Mouse (Mus musculus) embryonic facial prominence, embryonic 10.5 days (tissue): Measurements from ENCODE around the gene Cbfa2t2. TPM values are rescaled to one million over a fixed set of nuclear protein-coding genes. Genes with fewer than 3 reads are reported as not detected.

Source experiments
- DNase-seq: peaks from one replicate; pipeline ENCODE4 v3.0.0-alpha.2; 2017; ENCODE audit warnings: low spot score
- H3K27ac ChIP-seq: fragments of 300-500 bp; sonication (generic); replicated peaks from 2 replicates; pipeline ENCODE4 v1.5.1; 2016; ENCODE audit warnings: mild to moderate bottlenecking
- H3K27me3 ChIP-seq: fragments of 300-500 bp; sonication (generic); replicated peaks from 2 replicates; pipeline ENCODE4 v1.6.1; 2016; ENCODE audit warnings: low read depth, mild to moderate bottlenecking; ENCODE audit not compliant: poor library complexity, severe bottlenecking
- H3K36me3 ChIP-seq: fragments of 300-500 bp; sonication (generic); replicated peaks from 2 replicates; pipeline ENCODE4 v1.6.1; 2016; ENCODE audit warnings: mild to moderate bottlenecking, moderate library complexity
- H3K4me1 ChIP-seq: fragments of 300-500 bp; sonication (generic); 2 replicates; pipeline ENCODE4 v1.6.1; 2016
- H3K4me3 ChIP-seq: fragments of 300-500 bp; sonication (generic); 2 replicates; pipeline ENCODE4 v1.5.1; 2016; ENCODE audit warnings: mild to moderate bottlenecking, moderate library complexity
- H3K9me3 ChIP-seq: fragments of 300-500 bp; sonication (generic); 2 replicates; pipeline ENCODE4 v1.6.1; 2016; ENCODE audit warnings: mild to moderate bottlenecking
- WGBS: fragments of 180-500 bp; shearing (Covaris S2); methylation state at CpG from one replicate; pipeline ENCODE4 v1.1.7; 2016; 5-methylcytosine and 5-hydroxymethylcytosine counted together
- polyA plus RNA-seq: library from polyadenylated mRNA; unstranded; fragments of >200 nt; fragmentation: Nextera tagmentation; extraction: Ambion mirVana; gene quantifications from 2 replicates; pipeline ENCODE4 v1.2.1, GENCODE M21; 2016

The Cbfa2t2 gene
- polyA plus RNA-seq, 1 experiment from 2014 or later: 68.8 TPM

DNA sequence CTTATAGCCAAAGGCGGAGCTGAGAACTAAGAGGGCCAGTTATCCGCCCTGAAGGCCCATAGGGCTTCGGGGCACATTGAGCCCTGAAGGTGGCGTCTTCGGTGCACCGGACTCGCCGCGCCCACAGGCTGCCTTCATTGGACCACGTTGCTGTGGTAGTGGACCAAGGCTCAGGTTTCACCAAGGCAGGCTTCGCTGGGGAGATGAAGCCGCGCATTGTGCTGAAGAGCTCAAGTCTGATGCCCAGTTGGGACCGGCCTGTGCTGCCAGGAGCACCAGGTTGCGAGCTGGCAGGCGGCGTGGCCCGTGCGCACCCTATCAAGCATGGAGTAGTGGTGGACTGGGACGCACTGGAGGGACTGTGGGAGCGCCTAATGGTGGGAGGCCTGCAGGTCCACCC lies 115.6 kb downstream of the Cbfa2t2 start:
- 27% methylated on average over 21 of the region's 21 CpGs for WGBS
- peaks cover 54% of the 10 kb centered on the region for H3K27me3 ChIP-seq
- peak; percentile 56 for DNase-seq

DNA sequence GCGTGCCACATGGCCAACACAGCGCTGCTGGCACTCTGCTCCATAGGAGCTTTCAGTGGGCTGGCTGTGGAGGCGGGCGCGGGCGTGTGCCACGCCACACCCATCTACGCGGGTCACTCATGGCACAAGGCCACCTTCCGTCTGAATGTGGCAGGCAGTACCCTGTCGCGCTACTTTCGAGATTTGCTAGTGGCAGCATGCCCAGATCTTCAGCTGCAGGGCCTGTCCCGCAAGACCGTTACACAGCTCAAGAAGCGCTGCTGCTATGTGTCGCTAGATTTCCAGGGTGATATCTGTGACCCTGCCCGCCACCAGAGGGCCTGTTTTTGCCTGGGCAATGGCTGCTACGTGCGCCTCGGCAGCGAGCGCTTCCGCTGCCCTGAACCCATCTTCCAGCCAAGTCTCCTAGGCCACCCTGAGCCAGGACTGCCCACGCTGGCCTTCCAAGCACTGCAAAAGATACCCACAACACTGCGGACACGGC lies 116.2 kb downstream of the Cbfa2t2 start:
- Histone ChIP-seq H3K4me3 (peak overlapping the region; percentile 36), H3K4me1 (peaks cover 39% of the 10 kb centered on the region), H3K36me3 (no peaks in the 10 kb centered on the region), H3K9me3 (no peaks in the 10 kb centered on the region), H3K27me3 (peaks cover 57% of the 10 kb centered on the region), H3K27ac (peak overlapping the region; percentile 26)
- WGBS: 25% methylated on average over 27 of the region's 27 CpGs
- DNase-seq: peak; percentile 68

More for the DNA sequence above, 115.6 kb downstream of the Cbfa2t2 start:
- peaks cover 33% of the 10 kb centered on the region for H3K4me1 ChIP-seq
- peak overlapping the region; percentile 36 for H3K4me3 ChIP-seq
- no peak overlapping the region; the same call in 1 of the 2 replicates for H3K27ac ChIP-seq
- no peaks in the 10 kb centered on the region for H3K9me3 ChIP-seq
- H3K36me3 ChIP-seq: no peaks in the 10 kb centered on the region

DNA sequence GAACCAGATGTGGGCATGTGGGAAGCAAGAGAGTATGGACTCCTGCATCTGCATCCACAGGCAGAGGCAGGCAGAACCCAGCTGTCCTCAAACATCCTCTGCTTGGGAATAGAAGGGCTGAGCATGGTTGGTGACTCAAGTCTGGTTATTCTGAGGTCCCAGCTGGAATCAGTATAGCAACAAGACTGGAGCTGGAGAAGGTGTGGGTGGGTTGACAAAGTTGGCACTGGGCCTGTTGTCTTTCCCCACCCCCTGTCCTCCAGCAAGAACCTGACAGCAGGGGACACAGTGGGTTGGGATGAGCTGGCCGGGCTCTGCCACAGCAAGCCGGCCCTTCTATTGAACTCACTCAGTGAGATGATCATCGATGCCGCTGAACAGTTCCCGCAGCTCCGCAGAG lies 119.0 kb downstream of the Cbfa2t2 start:
- Histone ChIP-seq H3K27me3 (peaks cover 37% of the 10 kb centered on the region), H3K9me3 (no peaks in the 10 kb centered on the region), H3K4me1 (peaks cover 49% of the 10 kb centered on the region), H3K36me3 (peaks cover 12% of the 10 kb centered on the region), H3K4me3 (no peak overlapping the region), H3K27ac (no peak overlapping the region)
- DNase-seq: no peak
- WGBS: 86% methylated on average over 6 of the region's 6 CpGs

- Histone ChIP-seq H3K4me1 (peaks cover 42% of the 10 kb centered on the region), H3K27ac (0 out of 2 replicates have a peak overlapping the region, but pooled peaks have one; percentile 41), H3K9me3 (no peaks in the 10 kb centered on the region), H3K27me3 (peaks cover 16% of the 10 kb centered on the region), H3K36me3 (peaks cover 32% of the 10 kb centered on the region), H3K4me3 (no peak overlapping the region)
- DNase-seq: no peak
- WGBS: 52% methylated on average over 5 of the region's 5 CpGs
These were observed 121.0 kb downstream of the Cbfa2t2 start for GRCm38 (mm10) chr2:154557184-154557832.

GRCm38 (mm10) chr2:154558264-154559039 lies 122.2 kb downstream of the Cbfa2t2 start, which contains the start of gene Necab3:
Gene Necab3 (minus strand): TSS chr2:154558890.
- Histone ChIP-seq H3K27me3 (peaks cover 5% of the 10 kb centered on the region), H3K9me3 (no peaks in the 10 kb centered on the region), H3K36me3 (peaks cover 44% of the 10 kb centered on the region), H3K4me1 (peaks cover 35% of the 10 kb centered on the region), H3K27ac (peak within 1 kb of the TSS; percentile 63), H3K4me3 (peak within 1 kb of the TSS; percentile 56)
- WGBS: 4% methylated on average over 34 of the region's 34 CpGs
- DNase-seq: peak; percentile 66

DNA sequence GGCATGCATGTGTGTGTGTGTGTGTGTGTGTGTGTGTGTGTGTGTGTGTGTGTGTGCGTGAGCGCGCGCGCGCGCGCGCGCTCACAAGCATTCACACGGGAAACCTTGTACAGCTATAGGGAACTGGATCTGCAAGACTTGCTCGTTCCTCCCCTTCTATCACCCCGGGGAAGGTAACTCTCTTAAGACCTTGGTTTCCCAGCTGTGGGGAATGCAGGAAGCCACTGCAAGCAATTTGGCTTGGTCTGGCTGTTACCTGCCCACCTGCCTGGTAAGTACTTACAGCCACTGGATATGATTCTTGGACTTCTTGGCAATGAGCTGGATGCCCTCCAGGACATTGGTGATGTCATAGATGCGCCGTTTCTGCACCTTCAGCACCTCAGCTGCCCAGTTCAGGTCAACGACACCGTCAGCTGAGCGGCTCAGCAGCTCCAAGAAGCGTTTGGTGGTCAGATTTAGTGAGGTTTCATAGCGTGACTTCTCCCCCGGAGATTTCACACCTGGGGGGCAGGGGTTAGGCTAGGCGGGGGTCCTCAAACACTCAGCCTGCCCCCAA lies 127.4 kb downstream of the Cbfa2t2 start:
- no peak overlapping the region for H3K4me3 ChIP-seq
- H3K27me3 ChIP-seq: no peaks in the 10 kb centered on the region
- no peak for DNase-seq
- H3K9me3 ChIP-seq: no peaks in the 10 kb centered on the region
- peaks cover 61% of the 10 kb centered on the region for H3K36me3 ChIP-seq
- peaks cover 48% of the 10 kb centered on the region for H3K4me1 ChIP-seq
- WGBS: 93% methylated on average over 22 of the region's 22 CpGs
- H3K27ac ChIP-seq: no peak overlapping the region

DNA sequence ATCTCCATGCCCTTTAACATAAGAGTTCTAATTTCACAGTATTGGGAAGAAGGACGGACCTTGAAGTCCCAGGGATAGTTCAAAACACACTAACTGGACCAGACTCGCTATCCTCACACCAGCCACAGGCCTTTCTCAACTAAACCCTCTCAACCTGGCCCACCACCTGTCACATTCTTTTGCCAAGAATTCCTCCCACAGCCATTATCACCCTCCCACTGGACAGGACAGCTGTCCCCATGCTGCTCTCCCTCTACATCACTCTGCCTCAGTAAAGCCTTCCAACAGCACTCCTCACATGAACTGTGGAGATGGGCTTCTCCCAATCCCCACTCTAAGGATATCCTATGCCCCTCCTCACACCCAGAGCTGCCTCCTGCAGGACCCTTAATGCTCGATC lies 129.3 kb downstream of the Cbfa2t2 start:
- DNase-seq: no peak
- no peaks in the 10 kb centered on the region for H3K27me3 ChIP-seq
- H3K9me3 ChIP-seq: no peaks in the 10 kb centered on the region
- H3K4me1 ChIP-seq: peaks cover 44% of the 10 kb centered on the region
- H3K4me3 ChIP-seq: no peak overlapping the region
- 80% methylated on average over 3 of the region's 3 CpGs for WGBS
- H3K27ac ChIP-seq: no peak overlapping the region
- H3K36me3 ChIP-seq: peaks cover 46% of the 10 kb centered on the region

DNA sequence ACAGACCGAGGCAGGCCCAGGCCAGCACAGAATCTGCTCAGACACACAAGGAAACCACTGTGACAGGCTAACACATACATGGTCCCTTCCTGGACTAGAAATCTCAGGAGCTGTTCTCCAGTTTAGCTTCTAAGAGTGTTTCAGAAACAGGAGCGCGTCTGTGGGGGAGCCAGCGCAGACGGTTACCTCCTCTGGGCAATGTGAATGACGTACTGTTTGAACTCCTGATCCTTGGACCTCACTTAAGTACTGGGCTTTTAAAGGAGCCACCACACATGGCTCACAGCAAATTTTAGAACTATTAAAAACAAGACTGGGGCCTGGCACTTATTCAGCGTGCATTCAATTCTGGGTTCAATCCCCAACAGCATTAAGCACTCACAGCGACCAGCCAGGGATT lies 130.4 kb downstream of the Cbfa2t2 start:
- no peaks in the 10 kb centered on the region for H3K9me3 ChIP-seq
- DNase-seq: no peak
- H3K36me3 ChIP-seq: peaks cover 36% of the 10 kb centered on the region
- no peak overlapping the region for H3K27ac ChIP-seq
- no peak overlapping the region for H3K4me3 ChIP-seq
- H3K27me3 ChIP-seq: no peaks in the 10 kb centered on the region
- H3K4me1 ChIP-seq: peaks cover 50% of the 10 kb centered on the region
- WGBS: 59% methylated on average over 8 of the region's 8 CpGs

GRCm38 (mm10) chr2:154567766-154568165 lies 131.5 kb downstream of the Cbfa2t2 start:
- peaks cover 24% of the 10 kb centered on the region for H3K36me3 ChIP-seq
- no peaks in the 10 kb centered on the region for H3K9me3 ChIP-seq
- WGBS: 79% methylated on average over 2 of the region's 2 CpGs
- H3K27me3 ChIP-seq: no peaks in the 10 kb centered on the region
- peak overlapping the region; percentile 90 for H3K4me3 ChIP-seq
- H3K4me1 ChIP-seq: peaks cover 50% of the 10 kb centered on the region
- DNase-seq: no peak
- H3K27ac ChIP-seq: peak overlapping the region; percentile 97; the same call in 1 of the 2 replicates

DNA sequence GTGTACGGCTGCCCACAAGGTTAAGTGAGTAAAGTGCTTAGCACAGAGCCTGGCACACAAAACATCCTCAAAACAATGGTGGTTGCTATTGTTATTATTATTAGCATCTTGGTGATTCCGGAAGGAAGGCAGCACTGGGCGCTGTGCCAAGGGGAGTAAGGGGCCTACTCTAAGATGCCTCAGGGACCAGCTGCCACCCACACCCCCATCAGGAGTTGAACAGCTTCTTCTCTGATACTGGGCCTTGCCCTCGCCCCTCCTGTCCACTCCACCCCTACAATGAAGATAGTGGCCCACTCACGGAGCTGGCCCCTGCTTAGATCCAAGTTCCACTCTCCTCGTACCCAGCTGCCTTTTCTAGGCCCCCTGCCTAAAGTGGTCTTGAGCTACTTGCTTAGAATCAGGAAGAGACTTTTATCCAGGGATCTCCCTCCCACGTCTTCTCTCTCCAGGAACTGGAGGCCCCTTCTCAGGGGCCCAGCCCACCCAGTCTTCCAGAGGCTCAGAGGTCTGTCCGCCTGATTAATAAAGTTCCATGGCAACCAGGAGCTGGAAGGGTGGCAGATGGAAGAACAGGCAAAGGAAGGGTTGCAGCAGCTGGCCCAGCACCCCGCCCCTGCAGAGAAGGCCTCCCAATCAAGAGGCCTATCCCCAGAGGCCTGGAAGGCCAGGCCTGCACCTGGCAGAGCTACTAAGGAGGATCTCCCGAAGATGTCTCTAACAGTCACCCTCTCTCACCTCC lies 132.2 kb downstream of the Cbfa2t2 start:
- Histone ChIP-seq H3K9me3 (no peaks in the 10 kb centered on the region), H3K27ac (peak overlapping the region; percentile 97), H3K36me3 (peaks cover 17% of the 10 kb centered on the region), H3K4me3 (peak overlapping the region; percentile 90), H3K27me3 (no peaks in the 10 kb centered on the region), H3K4me1 (peaks cover 50% of the 10 kb centered on the region)
- WGBS: 25% methylated on average over 10 of the region's 10 CpGs
- peak; percentile 51 for DNase-seq

DNA sequence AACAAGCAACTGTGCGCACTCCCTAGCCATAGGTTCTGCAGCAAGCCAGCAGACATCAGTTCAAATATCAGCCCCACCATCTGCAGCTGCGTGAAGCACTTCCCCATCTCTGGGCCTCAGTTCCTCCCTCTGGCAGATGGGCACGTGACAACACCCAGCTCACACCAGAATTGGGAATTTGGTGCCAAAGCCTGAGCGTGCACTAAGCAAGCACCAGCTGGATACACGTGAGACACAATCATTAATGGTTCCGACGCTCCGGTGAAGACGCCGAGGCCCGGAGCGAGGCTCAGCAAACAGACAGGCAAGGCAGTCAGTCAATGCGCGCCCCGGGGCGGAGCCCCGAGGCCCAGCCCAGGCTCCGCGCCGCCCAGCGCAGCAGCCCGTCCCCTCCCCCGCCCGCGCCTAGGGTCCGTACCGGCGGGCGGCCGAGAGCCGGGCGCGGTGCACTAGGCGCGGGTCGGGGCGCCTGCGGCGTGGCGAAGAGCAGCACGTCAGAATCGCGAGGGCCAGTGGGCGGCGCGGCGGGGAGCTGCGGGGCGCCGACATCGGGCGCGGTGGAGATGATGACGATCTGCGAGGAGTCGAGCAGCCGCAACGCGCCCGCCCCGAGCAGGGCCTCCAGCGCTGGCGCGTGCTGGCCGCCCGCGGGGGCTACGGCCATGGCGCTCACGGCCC lies 132.9 kb downstream of the Cbfa2t2 start:
- Histone ChIP-seq H3K4me1 (peaks cover 50% of the 10 kb centered on the region), H3K9me3 (no peaks in the 10 kb centered on the region)
- DNase-seq: peak; percentile 83

More for the DNA sequence above, 132.9 kb downstream of the Cbfa2t2 start:
- Histone ChIP-seq H3K27ac (peak overlapping the region; percentile 97), H3K36me3 (peaks cover 10% of the 10 kb centered on the region), H3K4me3 (peak overlapping the region; percentile 90), H3K27me3 (no peaks in the 10 kb centered on the region)
- under 1% methylated on average over 70 of the region's 70 CpGs for WGBS
